ENCODE assay signal across 20 mouse cellular contexts in the genomic region with DNA sequence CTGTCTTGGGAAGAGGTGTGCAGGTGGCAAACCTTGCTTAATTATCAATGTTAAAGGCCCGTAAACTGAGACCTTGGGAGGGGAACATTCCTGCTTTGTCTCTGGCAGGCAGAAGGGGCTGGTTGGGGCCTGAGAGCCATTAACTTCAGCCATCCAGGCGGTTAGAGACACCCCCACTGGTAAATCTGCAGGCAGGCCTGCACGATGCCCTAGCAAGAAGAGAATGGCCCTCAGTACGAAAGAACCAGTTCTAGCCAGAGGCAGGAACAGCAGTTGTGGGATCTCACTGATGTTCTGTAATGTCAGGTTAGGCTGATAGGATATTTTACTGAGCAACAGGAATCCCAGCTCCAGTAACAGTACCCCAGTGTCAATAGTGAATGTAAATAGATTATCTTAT.
A peak's percentile ranks its signal among the peaks of the same experiment; 100 is the strongest.
DNase-seq lines count a peak whose midpoint lies in the region; ATAC-seq and TF ChIP-seq lines count a peak whose summit lies in the region.
"Had no signal": no experiment of that assay in that cellular context is flagged by ENCODE, and none has a peak within 500 bp of the region (broad histone marks: within the 10 kb centered on the region; RNA-seq: fewer than 3 reads in every experiment).

No protein-coding gene starts in this region.

- no peak overlapping the region for H3K9ac ChIP-seq in limb, embryonic 12.5 days (replicated peaks)
- H3K9ac ChIP-seq in kidney, postnatal 0 days (ENCODE audit: low read depth, low read length): no peak overlapping the region
- no peak overlapping the region for H3K9ac ChIP-seq in stomach, embryonic 16.5 days (ENCODE audit: low read length)
- H3K9ac ChIP-seq: embryonic facial prominence, embryonic 12.5 days; heart, embryonic 12.5 days; hindbrain, embryonic 13.5 days; liver, postnatal 0 days; midbrain, embryonic 12.5 days; neural tube, embryonic 12.5 days had no signal

- H3K36me3 ChIP-seq in limb, embryonic 12.5 days: no peaks in the 10 kb centered on the region
- H3K36me3 ChIP-seq in limb, embryonic 10.5 days: no peaks in the 10 kb centered on the region
- H3K36me3 ChIP-seq in kidney, postnatal 0 days (ENCODE audit: insufficient read depth, low read length): no peaks in the 10 kb centered on the region
- H3K36me3 ChIP-seq in stomach, embryonic 16.5 days (ENCODE audit: control insufficient read depth, insufficient read depth, low read length): no peaks in the 10 kb centered on the region
- H3K36me3 ChIP-seq: embryonic facial prominence, embryonic 12.5 days; heart, embryonic 12.5 days; hindbrain, embryonic 13.5 days; midbrain, embryonic 12.5 days; neural tube, embryonic 12.5 days had no signal

- H3K4me2 ChIP-seq in limb, embryonic 12.5 days: no peak overlapping the region
- H3K4me2 ChIP-seq in kidney, postnatal 0 days (ENCODE audit: low read length): no peak overlapping the region
- H3K4me2 ChIP-seq in stomach, embryonic 16.5 days (ENCODE audit: low read depth, low read length): no peak overlapping the region
- H3K4me2 ChIP-seq: embryonic facial prominence, embryonic 12.5 days; heart, embryonic 12.5 days; hindbrain, embryonic 13.5 days; midbrain, embryonic 12.5 days; neural tube, embryonic 12.5 days had no signal

- DNase-seq in limb, embryonic 10.5 days (ENCODE audit: low spot score): no peak
- peak; percentile 8 for DNase-seq in forelimb bud, embryonic 11.5 days (ENCODE audit: low read depth, low spot score)
- peak; percentile 8 for DNase-seq in kidney, postnatal 0 days (ENCODE audit: low spot score)
- DNase-seq in thymus, postnatal 10 days (ENCODE audit: low spot score in 2 of 2): no peak
- DNase-seq in frontal cortex, postnatal 25 days (ENCODE audit: low spot score in 2 of 2): no peak
- DNase-seq: adrenal gland, postnatal 10 days; cerebellum, adult 9-11 months; heart, postnatal 14 days; layer of hippocampus, postnatal 36 days; liver; liver, postnatal 0 days; right cerebral cortex, postnatal 4 days had no signal

- H3K27me3 ChIP-seq in limb, embryonic 12.5 days: no peaks in the 10 kb centered on the region
- no peaks in the 10 kb centered on the region for H3K27me3 ChIP-seq in limb, embryonic 10.5 days (ENCODE audit: low read depth, poor library complexity, severe bottlenecking)
- no peaks in the 10 kb centered on the region for H3K27me3 ChIP-seq in kidney, postnatal 0 days (ENCODE audit: insufficient read depth, low read length)
- H3K27me3 ChIP-seq in stomach, embryonic 16.5 days (ENCODE audit: control insufficient read depth, insufficient read depth, low read length): no peaks in the 10 kb centered on the region
- H3K27me3 ChIP-seq: embryonic facial prominence, embryonic 12.5 days; heart, embryonic 12.5 days; hindbrain, embryonic 13.5 days; midbrain, embryonic 12.5 days; neural tube, embryonic 12.5 days had no signal

- 0 out of 2 replicates have a peak, but pooled peaks have one; percentile 63 for ATAC-seq in limb, embryonic 12.5 days (ENCODE audit: insufficient number of reproducible peaks, insufficient read depth, low FRiP score, low TSS enrichment, low read depth)
- peak; percentile 46 for ATAC-seq in kidney, postnatal 0 days (replicated peaks; ENCODE audit: low FRiP score, low read depth)
- no peak for ATAC-seq in stomach, embryonic 16.5 days (ENCODE audit: insufficient read depth, low FRiP score)
- ATAC-seq: inflammation-experienced regulatory T-cells, adult 6 months; liver, postnatal 0 days had no signal

- no peaks in the 10 kb centered on the region for H3K9me3 ChIP-seq in limb, embryonic 12.5 days
- no peaks in the 10 kb centered on the region for H3K9me3 ChIP-seq in limb, embryonic 10.5 days (replicated peaks)
- no peaks in the 10 kb centered on the region for H3K9me3 ChIP-seq in kidney, postnatal 0 days (replicated peaks; ENCODE audit: low read length)
- H3K9me3 ChIP-seq in stomach, embryonic 16.5 days (replicated peaks; ENCODE audit: control insufficient read depth, low read length): no peaks in the 10 kb centered on the region
- H3K9me3 ChIP-seq: embryonic facial prominence, embryonic 12.5 days; heart, embryonic 12.5 days; hindbrain, embryonic 13.5 days; midbrain, embryonic 12.5 days; neural tube, embryonic 12.5 days had no signal

- 31% methylated on average over 4 of the region's 4 CpGs for WGBS in limb, embryonic 12.5 days
- WGBS in limb, embryonic 10.5 days: 63% methylated on average over 4 of the region's 4 CpGs
- WGBS in kidney, postnatal 0 days: 30% methylated on average over 4 of the region's 4 CpGs
- WGBS in stomach, embryonic 16.5 days: 53% methylated on average over 4 of the region's 4 CpGs

- no peak overlapping the region for H3K4me3 ChIP-seq in limb, embryonic 12.5 days (replicated peaks)
- no peak overlapping the region for H3K4me3 ChIP-seq in limb, embryonic 10.5 days
- no peak overlapping the region for H3K4me3 ChIP-seq in kidney, postnatal 0 days (replicated peaks; ENCODE audit: low read depth, low read length)
- H3K4me3 ChIP-seq in stomach, embryonic 16.5 days (replicated peaks; ENCODE audit: low read length): no peak overlapping the region
- H3K4me3 ChIP-seq: embryonic facial prominence, embryonic 12.5 days; heart, embryonic 12.5 days; hindbrain, embryonic 13.5 days; midbrain, embryonic 12.5 days; neural tube, embryonic 12.5 days had no signal

- TF ChIP-seq CTCF in kidney, postnatal 0 days (IDR thresholded peaks at IDR 0.05; ENCODE audit: low read depth): no peak

- peak overlapping the region; percentile 37; the same call in 1 of the 2 replicates for H3K27ac ChIP-seq in limb, embryonic 12.5 days
- no peak overlapping the region for H3K27ac ChIP-seq in limb, embryonic 10.5 days
- peak overlapping the region; percentile 77 for H3K27ac ChIP-seq in kidney, postnatal 0 days
- peak overlapping the region; percentile 92 for H3K27ac ChIP-seq in stomach, embryonic 16.5 days (ENCODE audit: low read length)
- H3K27ac ChIP-seq: embryonic facial prominence, embryonic 12.5 days; hindbrain, embryonic 13.5 days; midbrain, embryonic 12.5 days; neural tube, embryonic 12.5 days had no signal

- H3K4me1 ChIP-seq in limb, embryonic 12.5 days (replicated peaks): peaks cover 11% of the 10 kb centered on the region
- H3K4me1 ChIP-seq in limb, embryonic 10.5 days: 0 out of 2 replicates have a peak, but pooled peaks cover 7% of the 10 kb centered on the region
- H3K4me1 ChIP-seq in kidney, postnatal 0 days (replicated peaks; ENCODE audit: insufficient read depth, low read length): 0 out of 2 replicates have a peak, but pooled peaks cover 4% of the 10 kb centered on the region
- H3K4me1 ChIP-seq in stomach, embryonic 16.5 days (ENCODE audit: control insufficient read depth, insufficient read depth, low read length): peaks cover 11% of the 10 kb centered on the region; the same call in 1 of the 2 replicates
- H3K4me1 ChIP-seq: embryonic facial prominence, embryonic 12.5 days; hindbrain, embryonic 13.5 days; midbrain, embryonic 12.5 days; neural tube, embryonic 12.5 days had no signal

Comparison
In these comparisons a context has a peak if more than half of its experiments do, and no peak if none do; other contexts are left out.
1. DNase-seq: peak in forelimb bud, embryonic 11.5 days (single experiment) and kidney, postnatal 0 days (single experiment); none in limb, embryonic 10.5 days (single experiment), thymus, postnatal 10 days (0 of 2) and frontal cortex, postnatal 25 days (0 of 2).